Mouse (Mus musculus): ENCODE measurements around the gene Ptpdc1.
A peak's percentile ranks its signal among the peaks of the same experiment; 100 is the strongest.

Gene Ptpdc1

DNA sequence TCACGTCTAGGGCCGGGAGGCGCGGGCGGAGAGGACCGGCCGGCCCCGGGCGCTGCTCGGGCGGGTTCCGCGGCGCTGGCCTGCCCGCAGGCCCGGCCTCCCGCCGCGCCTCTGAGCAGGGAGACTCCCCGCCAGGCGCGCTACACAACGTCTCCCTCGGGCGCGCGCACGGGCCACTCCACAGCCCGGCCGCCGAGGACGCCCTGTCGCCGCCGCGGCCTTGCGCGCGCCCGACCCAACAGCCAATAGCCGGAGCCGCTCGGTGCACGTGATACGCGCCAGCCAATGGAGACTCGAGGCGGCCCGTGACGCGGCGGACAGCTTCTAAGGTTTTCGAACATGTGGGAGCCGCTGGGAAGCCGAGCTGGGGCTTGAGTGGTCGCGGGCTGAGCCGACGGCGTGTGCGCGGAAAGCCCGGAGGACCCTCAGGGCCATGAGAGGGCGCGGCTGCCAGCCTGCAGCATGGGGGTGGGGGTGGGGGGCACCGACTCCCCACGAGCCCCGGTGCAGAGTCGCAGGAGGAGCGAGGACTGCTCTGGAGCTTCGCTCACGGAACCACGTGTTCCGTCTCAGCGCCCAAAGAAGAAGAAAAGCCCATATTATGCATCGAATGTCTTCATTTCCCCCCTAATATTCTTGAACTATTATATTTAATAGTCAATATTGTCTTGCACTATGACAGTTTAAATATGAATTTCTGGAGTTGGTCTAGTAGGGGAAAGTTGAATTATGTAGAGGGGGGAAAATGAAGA, at the start of gene Ptpdc1:
TSS of gene Ptpdc1 (minus strand) at position 232 of the 752 bp plus-strand sequence.
- DNase-seq (ENCODE audit: low spot score): peak; percentile 97

GRCm38 (mm10) chr13:48674609-48675008, 49.1 kb upstream of the Ptpdc1 start:
- DNase-seq (ENCODE audit: low spot score): no peak

DNA sequence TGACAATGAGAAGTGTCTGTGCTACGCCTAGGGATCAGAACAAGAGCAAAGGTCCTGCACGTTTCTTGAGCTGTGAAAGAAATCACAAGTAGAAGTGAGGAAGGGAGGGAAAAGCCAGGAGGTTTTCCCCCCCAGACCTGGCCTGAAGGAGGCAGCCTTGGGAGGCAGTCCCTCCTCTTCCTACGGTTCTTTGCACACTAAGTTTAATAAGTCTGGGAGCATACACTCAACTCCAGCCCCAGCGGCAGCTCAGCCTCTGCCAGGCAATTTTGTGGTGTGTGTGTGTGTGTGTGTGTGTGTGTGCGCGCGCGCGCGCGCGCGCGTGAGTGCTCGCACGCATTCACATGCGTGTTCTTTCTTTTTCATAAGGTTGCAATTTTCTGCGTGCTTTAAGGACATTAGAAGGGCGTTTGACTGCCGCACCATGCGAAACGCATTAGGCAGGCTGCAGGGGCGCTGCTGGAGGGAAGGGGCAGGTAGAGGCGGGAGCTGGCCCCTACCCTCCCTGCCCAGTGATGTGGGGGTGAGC, 46.9 kb upstream of the Ptpdc1 start:
- no peak for DNase-seq (ENCODE audit: low spot score)

DNA sequence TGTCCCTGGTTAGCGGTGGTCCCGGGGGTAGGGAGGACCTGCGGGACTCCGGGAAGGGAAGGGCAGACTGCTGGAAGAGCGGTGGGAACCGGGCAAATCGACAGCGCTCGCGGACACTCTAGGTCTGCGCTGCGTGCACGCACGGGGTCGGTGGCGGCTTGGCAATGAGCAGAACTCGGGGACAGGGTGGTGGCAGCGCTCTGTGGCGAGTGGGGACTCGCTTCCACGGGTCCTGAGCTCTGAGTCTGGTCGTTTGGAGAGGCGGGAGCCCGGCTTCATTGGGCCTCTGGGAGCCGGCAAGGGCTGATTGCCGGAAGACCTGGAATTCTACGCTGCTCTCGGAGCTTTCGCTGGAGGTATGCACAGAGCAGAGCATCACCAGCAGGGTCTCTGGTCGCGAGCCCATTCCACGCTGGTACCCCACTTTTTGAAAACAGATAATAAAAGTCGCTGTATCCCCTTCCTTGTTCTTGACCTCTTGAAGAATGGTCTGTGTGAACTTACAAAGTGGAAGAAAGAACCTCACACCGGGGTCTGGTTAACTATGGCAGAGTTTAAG, 43.6 kb upstream of the Ptpdc1 start:
- DNase-seq (ENCODE audit: low spot score): no peak

- DNase-seq (ENCODE audit: low spot score): no peak
Observed at GRCm38 (mm10) chr13:48668091-48668975, 42.9 kb upstream of the Ptpdc1 start.

GRCm38 (mm10) chr13:48667461-48667860, 42.0 kb upstream of the Ptpdc1 start:
- no peak for DNase-seq (ENCODE audit: low spot score)

- DNase-seq (ENCODE audit: low spot score): no peak
Observed at GRCm38 (mm10) chr13:48665656-48666597, 40.5 kb upstream of the Ptpdc1 start.

DNA sequence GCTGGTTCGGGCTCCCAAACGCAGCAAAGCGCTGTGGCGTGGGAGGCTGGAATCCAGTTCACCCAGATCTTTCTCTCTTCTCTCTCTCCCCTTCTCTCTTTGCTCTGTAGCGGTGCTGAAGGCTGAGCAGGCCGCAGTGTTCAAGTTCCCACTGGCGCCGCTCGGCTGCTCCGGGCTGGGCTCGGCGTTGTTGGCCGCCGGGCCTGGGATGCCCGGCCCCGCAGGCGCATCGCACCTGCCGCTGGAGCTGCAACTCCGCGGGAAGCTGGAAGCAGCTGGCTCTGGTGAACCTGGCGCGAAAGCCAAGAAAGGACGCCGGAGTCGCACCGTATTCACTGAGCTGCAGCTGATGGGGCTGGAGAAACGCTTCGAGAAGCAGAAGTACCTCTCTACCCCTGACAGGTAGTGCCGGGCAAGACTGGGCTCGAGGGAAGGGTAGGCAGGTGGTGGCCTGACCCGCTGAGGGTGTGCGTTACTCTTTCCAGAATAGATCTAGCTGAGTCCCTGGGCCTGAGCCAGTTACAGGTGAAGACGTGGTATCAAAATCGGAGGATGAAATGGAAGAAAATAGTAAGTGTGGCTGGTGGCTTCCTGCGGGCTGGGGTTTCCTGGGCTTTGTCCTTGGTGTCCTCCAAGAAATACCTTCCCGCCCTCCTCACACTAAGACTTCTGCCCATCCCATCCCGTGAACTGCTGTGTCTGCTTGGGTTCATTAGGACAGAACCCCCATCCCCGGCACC, 39.6 kb upstream of the Ptpdc1 start:
- no peak for DNase-seq (ENCODE audit: low spot score)

- no peak for DNase-seq (ENCODE audit: low spot score)
Observed at GRCm38 (mm10) chr13:48663988-48664339, 38.5 kb upstream of the Ptpdc1 start.

DNA sequence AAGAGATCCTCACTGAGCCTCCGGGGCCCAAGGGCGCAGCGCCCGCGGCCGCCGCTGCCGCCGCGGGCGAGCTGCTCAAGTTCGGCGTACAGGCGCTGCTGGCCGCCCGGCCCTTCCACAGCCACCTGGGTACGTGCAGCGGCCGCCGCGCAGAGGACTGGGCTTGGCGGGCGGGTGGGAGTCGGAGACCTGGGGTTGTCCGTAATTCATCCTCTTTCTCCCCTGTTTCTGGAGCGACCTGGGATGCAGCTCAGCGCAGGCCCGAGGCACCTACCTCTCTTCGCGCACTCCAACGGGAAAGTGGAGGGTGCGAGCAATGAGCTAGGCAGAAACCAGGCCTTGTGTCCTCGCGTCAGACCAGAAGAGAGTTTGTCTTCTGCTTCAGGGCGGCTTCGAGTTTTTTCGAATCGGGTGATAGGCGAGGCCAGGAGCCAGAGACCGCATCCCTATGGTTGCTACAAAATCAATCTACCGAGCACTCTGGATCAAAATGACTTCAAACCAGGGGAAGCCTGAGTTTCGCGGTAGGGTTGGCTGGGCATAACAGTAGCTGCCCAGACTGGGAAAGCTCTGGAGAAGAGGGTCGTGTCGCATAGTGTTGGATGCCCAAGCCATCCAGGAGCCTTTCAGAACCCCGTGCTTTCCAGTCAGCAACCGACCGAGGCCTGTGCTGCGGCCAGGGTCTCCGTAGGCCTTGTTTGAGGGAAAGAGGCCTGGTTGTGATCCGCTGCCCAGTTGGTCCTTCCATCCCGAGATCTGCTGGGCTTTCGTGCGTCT, 37.9 kb upstream of the Ptpdc1 start:
- no peak for DNase-seq (ENCODE audit: low spot score)

- DNase-seq (ENCODE audit: low spot score): no peak
Observed at GRCm38 (mm10) chr13:48662431-48663143, 37.1 kb upstream of the Ptpdc1 start, which contains the start of gene Barx1. Gene Barx1 (plus strand): TSS chr13:48662998.

DNA sequence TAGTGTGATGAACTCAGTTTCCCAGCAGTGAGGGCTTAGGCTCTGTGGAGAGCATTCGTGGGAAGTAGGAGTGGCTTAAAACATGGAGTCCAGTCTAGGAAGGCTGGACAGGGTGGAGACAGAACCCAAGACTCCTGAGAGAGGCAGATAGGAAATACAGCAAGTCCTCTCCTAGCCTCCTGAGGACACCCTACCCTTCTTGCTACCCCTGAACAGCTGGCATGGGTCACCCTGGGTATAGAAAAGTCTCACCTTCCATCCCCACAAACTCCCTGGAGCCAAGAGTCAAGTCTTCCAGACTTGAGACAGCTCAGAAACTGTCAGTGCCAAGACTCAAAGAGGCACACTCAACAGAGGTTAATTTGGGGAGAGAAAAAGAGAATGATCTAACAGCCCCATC, 36.1 kb upstream of the Ptpdc1 start:
- no peak for DNase-seq (ENCODE audit: low spot score)

GRCm38 (mm10) chr13:48660741-48661140, 35.3 kb upstream of the Ptpdc1 start:
- no peak for DNase-seq (ENCODE audit: low spot score)

DNA sequence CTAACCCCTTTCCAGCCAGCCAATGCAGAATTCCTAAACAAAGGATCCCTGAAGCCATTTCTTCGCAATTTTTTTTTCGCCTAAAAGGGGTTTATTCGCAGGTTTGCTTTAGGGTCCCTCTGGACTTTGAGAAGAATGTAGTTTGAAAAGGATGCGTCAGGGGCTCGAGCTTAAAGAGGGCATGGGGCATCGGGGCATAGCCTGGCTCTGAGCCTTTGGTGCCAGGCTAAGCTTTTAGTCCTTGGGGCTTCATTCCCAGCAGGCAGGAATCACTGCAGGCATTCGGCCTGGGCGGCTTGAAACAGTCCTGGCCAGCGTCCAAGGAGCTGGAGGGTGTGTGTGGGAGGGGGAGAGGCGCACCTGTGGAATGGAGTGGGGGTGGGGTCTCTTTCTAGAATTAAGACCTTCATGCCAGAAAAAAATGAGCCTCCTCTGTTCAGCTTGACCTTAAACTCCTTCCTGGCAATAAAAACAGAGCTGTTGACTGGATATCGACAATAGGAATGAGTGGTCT, 34.8 kb upstream of the Ptpdc1 start:
- DNase-seq (ENCODE audit: low spot score): no peak

- DNase-seq (ENCODE audit: low spot score): no peak
Observed at GRCm38 (mm10) chr13:48659254-48660220, 34.1 kb upstream of the Ptpdc1 start.

GRCm38 (mm10) chr13:48658588-48659253, 33.3 kb upstream of the Ptpdc1 start:
- no peak for DNase-seq (ENCODE audit: low spot score)

GRCm38 (mm10) chr13:48657791-48658190, 32.3 kb upstream of the Ptpdc1 start:
- DNase-seq (ENCODE audit: low spot score): no peak

Measured in ovary, postnatal 36 days (tissue).